Mouse (Mus musculus) myocyte (in vitro differentiated cells): ENCODE measurements at regions not wholly inside any gene's neighbourhood (a gene's known extent, or its start where the extent isn't known, plus 50 kb on each side); places are given as distances from the start of the nearest gene placed in this dataset.
"Not testable (repeated sequence)": the region's sequence is repeated elsewhere in the genome, so short reads cannot be mapped to it uniquely, and the experiment has no call there.

Experiments used
- H3K27me3 ChIP-seq: one replicate; pipeline ENCODE4 v1.6.1; 2011; ENCODE audit not compliant: control insufficient read depth, insufficient read depth, insufficient read length
- H3K36me3 ChIP-seq: one replicate; pipeline ENCODE4 v1.6.1; 2011; ENCODE audit not compliant: control insufficient read depth, insufficient read depth
- H3K4me2 ChIP-seq: one replicate; pipeline ENCODE4 v1.6.1; 2011; ENCODE audit warnings: low read depth, control low read depth
- H3K4me3 ChIP-seq: one replicate; pipeline ENCODE4 v1.5.1; 2011; ENCODE audit warnings: mild to moderate bottlenecking, control low read depth, moderate library complexity
- H3K79me2 ChIP-seq: one replicate; pipeline ENCODE4 v1.6.1; 2011; ENCODE audit not compliant: control insufficient read depth, insufficient read depth
- H3ac ChIP-seq: one replicate; pipeline ENCODE4 v1.6.1; 2011; ENCODE audit not compliant: control insufficient read depth, insufficient read length
- CEBPB ChIP-seq: IDR thresholded peaks from 2 replicates; pipeline ENCODE4 v1.6.1; 2011; ENCODE audit warnings: mild to moderate bottlenecking, moderate library complexity; ENCODE audit not compliant: poor library complexity, insufficient read depth, severe bottlenecking
- E2F4 ChIP-seq: IDR thresholded peaks from one replicate; pipeline ENCODE4 v1.6.1; 2011; ENCODE audit warnings: mild to moderate bottlenecking, control low read depth, moderate library complexity; ENCODE audit not compliant: insufficient read depth
- MAX ChIP-seq: IDR thresholded peaks from one replicate; pipeline ENCODE4 v1.6.1; 2011; ENCODE audit warnings: low read depth, mild to moderate bottlenecking, control low read depth
- MYOD1 ChIP-seq, 3 experiments: IDR thresholded peaks; one replicate each; pipeline ENCODE4 v1.6.1; 2011; ENCODE audit warnings: control low read depth in 2 of 3, low read depth in 2 of 3, mild to moderate bottlenecking in 2 of 3, moderate library complexity in 1 of 3; ENCODE audit not compliant: insufficient read length in 2 of 3, control insufficient read depth in 1 of 3
- MYOG ChIP-seq, 3 experiments: IDR thresholded peaks; one replicate each; pipeline ENCODE4 v1.6.1; 2011; ENCODE audit warnings: control low read depth in 2 of 3, low read depth in 2 of 3, mild to moderate bottlenecking in 2 of 3; ENCODE audit not compliant: insufficient read length in 2 of 3, control insufficient read depth in 1 of 3, insufficient read depth in 1 of 3
- POLR2A ChIP-seq: IDR thresholded peaks from one replicate; pipeline ENCODE4 v1.6.1; 2011; ENCODE audit warnings: low read depth, mild to moderate bottlenecking, control low read depth, moderate library complexity; ENCODE audit not compliant: insufficient read length
- POLR2AphosphoS2 ChIP-seq: IDR thresholded peaks from one replicate; pipeline ENCODE4 v1.6.1; 2011; ENCODE audit warnings: low read depth, control low read depth; ENCODE audit not compliant: insufficient read length
- REST ChIP-seq: IDR thresholded peaks from one replicate; pipeline ENCODE4 v1.6.1; 2011; ENCODE audit warnings: mild to moderate bottlenecking, control low read depth, moderate library complexity; ENCODE audit not compliant: insufficient read depth, insufficient read length
- SRF ChIP-seq: IDR thresholded peaks from one replicate; pipeline ENCODE4 v1.6.1; 2011; ENCODE audit warnings: low read depth; ENCODE audit not compliant: control insufficient read depth, insufficient read length
- TCF12 ChIP-seq: IDR thresholded peaks from one replicate; pipeline ENCODE4 v1.6.1; 2011; ENCODE audit warnings: mild to moderate bottlenecking, control low read depth; ENCODE audit not compliant: poor library complexity, insufficient read depth, severe bottlenecking
- TCF3 ChIP-seq: IDR thresholded peaks from one replicate; pipeline ENCODE4 v1.6.1; 2011; ENCODE audit warnings: low read depth, control low read depth; ENCODE audit not compliant: insufficient read length
- USF1 ChIP-seq: IDR thresholded peaks from one replicate; pipeline ENCODE4 v1.6.1; 2011; ENCODE audit warnings: low read depth, mild to moderate bottlenecking, control low read depth, moderate library complexity

GRCm38 (mm10) chr7:138008601-138009000 is 388.9 kb downstream of the Tcerg1l start:
- Histone ChIP-seq H3ac (no peak overlapping the region), H3K4me2 (no peak overlapping the region), H3K36me3 (no peaks in the 10 kb centered on the region), H3K4me3 (no peak overlapping the region), H3K79me2 (no peaks in the 10 kb centered on the region), H3K27me3 (no peaks in the 10 kb centered on the region)
- TF ChIP-seq USF1: no peak
- no peak for TF ChIP-seq REST
- TF ChIP-seq POLR2AphosphoS2: no peak
- no peak for TF ChIP-seq MAX
- TF ChIP-seq CEBPB: no peak
- no peak for TF ChIP-seq MYOG (IDR thresholded peaks at IDR 0.05; ENCODE audit: control insufficient read depth in 1 of 3, insufficient read depth in 1 of 3, insufficient read length in 2 of 3, low read depth in 2 of 3)
- TF ChIP-seq SRF: no peak
- TF ChIP-seq TCF3: no peak
- no peak for TF ChIP-seq TCF12
- TF ChIP-seq E2F4: no peak

- not testable (repeated sequence) for H3ac ChIP-seq, H3K36me3 ChIP-seq, H3K79me2 ChIP-seq, H3K4me2 ChIP-seq, H3K4me3 ChIP-seq, H3K27me3 ChIP-seq
Measured at GRCm38 (mm10) chr7:138024021-138024420, 373.5 kb downstream of the Tcerg1l start.

GRCm38 (mm10) chr7:138051696-138052095 is 345.8 kb downstream of the Tcerg1l start:
- Histone ChIP-seq H3K4me3 (no peak overlapping the region), H3K27me3 (no peaks in the 10 kb centered on the region), H3ac (no peak overlapping the region), H3K4me2 (no peak overlapping the region), H3K36me3 (no peaks in the 10 kb centered on the region), H3K79me2 (no peaks in the 10 kb centered on the region)
- TF ChIP-seq CEBPB: no peak
- no peak for TF ChIP-seq USF1
- no peak for TF ChIP-seq E2F4
- no peak for TF ChIP-seq TCF12
- TF ChIP-seq REST: no peak
- no peak for TF ChIP-seq TCF3

GRCm38 (mm10) chr7:138054756-138055155 is 342.8 kb downstream of the Tcerg1l start:
- H3K27me3 ChIP-seq: no peaks in the 10 kb centered on the region
- H3K36me3 ChIP-seq: no peaks in the 10 kb centered on the region
- no peak overlapping the region for H3K4me3 ChIP-seq
- H3K79me2 ChIP-seq: no peaks in the 10 kb centered on the region
- no peak for TF ChIP-seq TCF3
- no peak for TF ChIP-seq POLR2AphosphoS2
- TF ChIP-seq SRF: no peak
- no peak for TF ChIP-seq REST
- no peak for TF ChIP-seq CEBPB
- TF ChIP-seq MYOG (IDR thresholded peaks at IDR 0.05; ENCODE audit: control insufficient read depth in 1 of 3, insufficient read depth in 1 of 3, insufficient read length in 2 of 3, low read depth in 2 of 3): no peak
- TF ChIP-seq MYOD1 (IDR thresholded peaks at IDR 0.05; ENCODE audit: control insufficient read depth in 1 of 3, insufficient read length in 2 of 3, low read depth in 2 of 3): no peak
- no peak for TF ChIP-seq USF1
- no peak for TF ChIP-seq MAX
- TF ChIP-seq E2F4: no peak
- no peak for TF ChIP-seq TCF12
- no peak for TF ChIP-seq POLR2A
- no peak overlapping the region for H3K4me2 ChIP-seq
- no peak overlapping the region for H3ac ChIP-seq

- H3K4me2 ChIP-seq: no peak overlapping the region
- no peak for TF ChIP-seq CEBPB
- TF ChIP-seq MAX: no peak
- no peak for TF ChIP-seq POLR2AphosphoS2
- no peak for TF ChIP-seq REST
- TF ChIP-seq MYOD1 (IDR thresholded peaks at IDR 0.05; ENCODE audit: control insufficient read depth in 1 of 3, insufficient read length in 2 of 3, low read depth in 2 of 3): no peak
- no peak for TF ChIP-seq SRF
- no peak for TF ChIP-seq USF1
- no peak for TF ChIP-seq TCF3
- no peak for TF ChIP-seq TCF12
- TF ChIP-seq POLR2A: no peak
- no peak for TF ChIP-seq E2F4
- no peak for TF ChIP-seq MYOG (IDR thresholded peaks at IDR 0.05; ENCODE audit: control insufficient read depth in 1 of 3, insufficient read depth in 1 of 3, insufficient read length in 2 of 3, low read depth in 2 of 3)
- H3K27me3 ChIP-seq: no peaks in the 10 kb centered on the region
- no peak overlapping the region for H3ac ChIP-seq
- H3K79me2 ChIP-seq: no peaks in the 10 kb centered on the region
- H3K36me3 ChIP-seq: no peaks in the 10 kb centered on the region
- H3K4me3 ChIP-seq: no peak overlapping the region
Measured at GRCm38 (mm10) chr7:138061116-138061515, 336.4 kb downstream of the Tcerg1l start.
